Mouse (Mus musculus): ENCODE measurements at regions not wholly inside any gene's neighbourhood (a gene's known extent, or its start where the extent isn't known, plus 50 kb on each side); places are given as distances from the start of the nearest gene placed in this dataset.

DNA sequence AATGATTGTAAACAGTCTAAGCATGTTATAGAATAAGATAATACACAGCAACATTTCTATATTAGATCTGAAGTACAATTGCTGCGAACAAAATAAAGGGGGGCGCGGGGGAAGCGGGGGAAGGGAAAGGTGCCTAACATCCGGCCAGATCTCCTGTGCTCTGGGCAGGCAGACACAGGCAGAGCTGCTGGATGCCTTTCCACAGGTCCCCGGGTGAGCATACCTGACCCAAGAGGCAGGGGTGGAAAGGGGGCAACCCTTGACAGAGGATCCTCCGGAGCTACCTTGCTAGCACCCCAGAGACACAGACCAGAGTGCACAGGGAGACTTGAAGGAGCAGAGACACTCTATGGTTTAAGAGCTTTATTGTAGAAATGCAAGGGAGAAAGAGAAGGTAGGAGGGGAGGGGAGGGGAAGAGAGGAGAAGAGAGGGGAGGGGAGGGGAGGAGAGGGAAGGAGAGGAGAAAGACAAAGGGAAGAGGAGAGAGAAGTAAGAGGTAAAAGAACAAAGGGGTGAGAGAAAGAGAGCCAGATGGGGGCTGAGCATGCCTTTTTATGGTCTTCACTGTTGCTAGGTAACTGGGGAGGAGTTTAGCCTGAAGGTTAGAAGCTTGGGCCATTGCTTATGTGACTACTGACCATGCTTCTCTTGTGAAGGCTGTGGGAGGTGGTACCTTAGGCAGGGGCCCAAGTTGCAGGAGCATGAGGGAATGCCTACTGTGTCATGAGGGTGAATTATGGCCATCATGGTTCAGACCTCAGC lies 308.2 kb upstream of the Negr1 start:
- no peak for DNase-seq

DNA sequence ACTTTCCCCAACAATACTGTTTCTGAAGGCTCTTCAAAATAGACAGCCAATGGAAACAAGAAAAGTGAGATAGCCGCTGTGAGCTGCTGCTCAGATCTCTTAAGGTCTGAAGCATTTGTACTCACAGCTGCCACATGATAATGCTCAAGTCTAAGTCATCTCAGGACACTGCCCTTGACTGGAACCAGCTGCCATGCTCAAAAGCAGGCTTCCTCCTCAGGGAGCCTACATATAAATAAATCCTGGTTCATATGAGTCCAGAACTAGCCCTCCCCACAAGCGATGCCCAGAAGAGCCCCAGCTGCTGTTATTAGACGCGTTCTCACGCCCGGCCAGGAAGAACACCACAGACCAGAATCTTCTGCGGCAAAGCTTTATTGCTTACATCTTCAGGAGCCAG lies 304.9 kb upstream of the Negr1 start:
- no peak for DNase-seq

DNA sequence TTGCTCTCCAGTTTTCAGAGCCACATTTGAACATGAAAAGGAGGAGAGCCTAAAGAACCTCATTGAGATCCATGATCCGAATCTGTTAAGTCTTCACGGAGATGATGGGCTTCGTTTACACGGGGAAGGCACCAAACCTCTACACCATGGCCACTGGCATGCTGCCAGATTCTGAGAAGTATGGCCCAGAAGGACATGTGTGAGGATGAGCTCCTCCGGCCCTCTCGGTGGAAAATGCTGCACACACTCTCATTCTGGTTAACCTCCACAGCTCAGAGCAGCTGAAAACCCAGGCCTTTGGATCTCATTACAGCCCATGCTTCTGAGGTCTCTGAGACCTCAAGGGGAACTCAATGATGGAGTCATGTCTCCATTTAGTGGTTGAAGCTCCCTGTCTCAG lies 296.9 kb upstream of the Negr1 start:
- DNase-seq: no peak

DNA sequence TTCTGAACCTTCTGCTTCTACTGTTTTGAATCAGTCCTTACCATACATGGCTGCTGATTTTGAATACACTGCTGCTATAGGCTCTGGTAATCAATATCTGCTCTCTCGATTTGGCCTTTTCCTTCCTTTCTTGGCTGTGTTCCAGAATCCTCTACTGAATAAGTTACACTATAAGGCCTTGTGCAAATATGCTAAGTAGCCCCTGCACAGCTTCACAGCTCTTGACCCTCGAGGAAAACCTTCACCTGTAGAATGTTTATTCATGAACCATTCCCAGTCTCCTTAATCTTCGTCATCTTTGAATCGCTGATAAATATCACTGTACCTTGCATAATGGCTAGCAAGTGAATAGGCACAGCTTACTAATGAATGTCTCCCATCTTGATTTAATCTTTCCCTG lies 293.9 kb upstream of the Negr1 start:
- DNase-seq: no peak

DNA sequence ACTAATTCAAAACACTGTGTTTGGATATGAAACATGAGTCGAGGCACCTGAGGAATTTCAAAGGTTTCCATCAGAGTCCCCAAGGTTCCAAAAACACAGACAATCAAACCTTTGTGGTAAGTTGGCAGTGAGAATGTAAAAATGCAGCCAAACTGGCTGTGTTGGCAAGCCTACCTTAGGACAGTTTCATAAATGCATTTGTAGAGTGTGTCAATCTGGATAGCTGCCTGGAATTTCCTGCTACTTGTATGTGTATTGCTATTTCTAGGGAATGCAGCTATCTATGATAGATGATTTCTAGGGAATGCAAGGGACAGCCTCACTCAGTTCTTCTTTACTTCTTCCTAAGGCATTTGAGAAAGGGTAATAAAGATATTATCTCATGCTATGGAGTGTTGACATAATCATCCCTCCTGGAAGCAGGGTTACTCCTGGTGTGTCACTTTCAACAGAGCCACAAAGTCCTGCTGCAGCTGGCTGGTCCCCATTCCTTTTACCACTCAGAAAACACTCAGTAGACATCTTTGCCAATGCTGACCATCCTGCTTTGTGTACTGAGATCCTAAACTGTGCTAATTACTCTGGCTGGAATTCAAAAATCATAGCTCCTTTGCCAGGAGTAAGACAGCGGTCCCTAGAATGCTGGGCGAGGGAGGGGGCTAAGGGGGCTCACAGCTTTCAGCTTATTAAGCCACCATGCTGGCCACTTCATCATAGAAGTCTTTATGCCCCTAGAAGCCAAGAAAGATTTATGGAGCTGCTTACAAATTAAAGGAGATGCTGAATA lies 261.4 kb upstream of the Negr1 start:
- DNase-seq: peak; percentile 3

DNA sequence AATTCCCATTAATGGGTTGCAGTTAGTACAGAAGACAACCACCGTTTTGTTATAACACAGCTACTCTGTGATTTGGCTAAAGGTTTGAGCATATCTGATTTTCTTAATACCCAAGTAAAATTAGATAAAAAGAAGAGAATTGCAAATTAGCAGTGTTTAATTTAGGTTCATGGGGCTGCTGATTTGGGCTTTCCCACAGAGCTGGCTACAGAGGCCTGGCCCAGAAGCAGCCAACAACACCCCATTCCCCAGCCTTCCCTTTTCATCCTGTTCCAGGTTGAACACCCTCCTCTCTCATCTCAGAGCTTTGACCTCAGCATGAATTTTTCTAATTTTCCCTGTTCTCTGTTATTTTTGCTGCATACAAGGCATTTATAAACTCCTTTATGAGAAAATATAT lies 260.3 kb upstream of the Negr1 start:
- no peak for DNase-seq

DNA sequence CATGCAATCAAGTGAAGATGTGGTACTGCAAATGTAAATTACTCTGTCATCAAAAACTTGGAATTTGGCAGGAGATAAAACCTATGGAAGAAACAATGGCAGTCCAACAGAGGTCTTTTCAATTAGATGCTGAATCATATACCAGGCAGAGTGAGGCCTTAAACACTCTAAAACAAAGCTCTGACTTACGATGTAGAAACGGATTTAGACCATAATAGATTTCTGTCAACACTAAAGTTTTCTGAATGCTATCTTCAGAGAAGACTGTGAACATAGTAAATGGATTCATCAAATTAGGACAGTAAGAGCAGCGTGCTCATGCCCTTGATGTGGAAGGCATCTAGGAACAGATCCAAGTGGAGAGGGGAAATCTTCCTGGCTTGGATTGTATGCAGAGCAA lies 259.8 kb upstream of the Negr1 start:
- DNase-seq: no peak

DNA sequence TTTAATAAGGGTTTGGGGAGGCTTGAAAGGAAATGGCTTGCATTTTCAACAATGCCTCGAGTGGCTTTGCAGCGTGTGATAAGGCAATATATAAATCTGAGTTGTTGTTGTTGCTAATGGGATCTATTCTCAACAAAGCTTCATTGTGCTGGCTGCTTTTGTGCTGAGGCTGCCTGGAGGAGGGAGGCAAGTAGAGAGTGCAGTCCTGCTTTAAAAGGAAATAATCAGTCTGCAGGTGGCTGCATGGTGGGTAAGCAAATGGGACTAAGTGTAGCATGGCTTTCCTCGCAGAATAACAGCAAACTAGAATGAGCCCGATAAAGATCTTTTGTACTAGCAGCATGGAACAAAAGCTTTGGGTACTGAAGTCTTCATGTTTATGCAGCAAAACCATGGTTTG lies 257.4 kb upstream of the Negr1 start:
- no peak for DNase-seq

DNA sequence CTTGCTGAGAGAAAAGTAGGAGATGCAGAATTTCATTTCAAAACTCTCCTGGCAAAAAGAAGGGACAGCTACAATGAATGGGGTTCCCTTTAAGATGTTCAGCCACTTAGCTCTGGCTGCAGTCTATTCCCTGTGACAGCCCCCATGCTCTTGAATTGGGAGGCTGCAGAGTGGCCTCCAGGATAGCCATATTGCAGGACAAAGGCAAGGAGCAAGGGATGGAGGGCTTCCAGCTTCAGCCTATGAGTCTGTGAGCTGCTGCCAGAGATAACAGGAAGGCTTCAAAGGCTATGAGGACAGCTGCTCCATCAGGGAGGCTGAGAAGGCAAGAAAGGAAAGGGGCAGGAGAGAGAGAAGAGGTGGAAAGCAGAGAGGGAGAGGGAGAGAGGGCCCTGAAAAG lies 256.5 kb upstream of the Negr1 start:
- no peak for DNase-seq

DNA sequence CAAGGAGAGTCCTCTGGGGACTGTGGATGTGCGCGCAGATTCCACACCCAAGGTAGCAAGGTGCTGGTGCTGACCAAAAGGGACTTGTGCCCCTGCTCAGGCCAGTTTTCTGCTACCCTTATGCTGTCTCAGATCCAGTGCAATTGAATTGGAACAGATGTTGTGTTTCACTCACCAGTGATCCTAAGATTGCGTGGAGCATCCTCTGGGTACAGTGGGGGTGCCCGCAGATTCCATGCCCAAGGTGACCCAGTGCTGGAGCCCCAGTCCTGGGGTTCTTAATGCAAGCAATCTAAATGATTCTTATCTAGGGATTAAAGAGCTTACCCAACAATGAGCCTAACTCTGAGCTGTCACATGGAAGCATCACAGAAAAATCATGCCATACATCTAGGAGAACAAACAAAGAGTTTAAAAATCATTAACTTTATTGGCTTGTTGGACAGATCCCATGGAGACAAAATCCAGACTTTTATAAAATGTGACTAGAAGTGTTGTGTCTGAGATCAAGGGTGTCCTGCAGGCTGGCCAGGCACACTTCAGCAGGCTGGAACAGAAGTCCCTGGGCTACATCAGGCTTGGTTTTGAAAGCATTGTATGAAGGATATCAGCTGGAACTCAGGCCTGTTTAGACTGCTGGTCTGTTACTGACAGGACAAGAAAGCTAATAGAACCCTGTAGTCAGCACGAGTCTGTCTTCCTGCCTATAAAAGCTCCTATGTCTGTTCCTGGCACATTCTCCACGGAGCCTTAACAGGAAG lies 226.4 kb upstream of the Negr1 start:
- DNase-seq: no peak

DNA sequence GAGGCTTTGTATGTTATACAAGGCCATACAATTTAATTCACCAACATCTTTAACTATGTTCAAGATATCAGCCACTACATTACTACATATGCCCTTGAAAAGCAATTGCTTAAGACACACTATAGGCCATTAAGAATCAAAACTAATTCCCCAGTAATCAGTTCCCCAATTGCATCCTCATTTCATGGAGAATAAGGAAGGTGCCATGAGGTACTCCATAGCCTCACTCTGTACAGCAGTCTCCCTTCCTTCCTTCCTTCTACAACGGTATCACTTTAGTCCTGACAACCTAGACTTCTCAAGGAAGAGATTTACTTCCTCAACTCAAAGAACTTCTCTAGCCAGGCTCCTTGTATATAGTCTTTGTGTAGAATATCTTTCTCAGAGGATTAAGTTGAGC lies 220.1 kb upstream of the Negr1 start:
- DNase-seq: no peak

DNA sequence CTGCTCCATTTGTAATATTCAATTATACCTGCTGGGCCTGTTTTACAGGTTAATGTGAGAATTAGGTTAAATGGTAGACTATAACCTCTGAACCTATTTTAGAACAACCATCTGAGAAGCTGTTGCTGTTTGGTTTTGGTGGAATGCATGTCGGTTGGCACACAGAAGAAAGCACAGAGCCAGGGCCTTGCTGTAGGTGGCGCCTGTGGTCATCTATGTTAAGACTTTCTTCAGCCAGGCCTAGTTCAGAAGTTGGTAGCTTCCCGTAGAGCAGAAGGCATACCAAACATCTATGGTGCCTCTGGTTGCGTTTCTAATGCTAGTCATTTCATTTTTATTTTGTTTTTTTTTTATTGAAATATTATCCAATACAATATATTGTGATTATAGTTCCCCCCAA lies 209.9 kb upstream of the Negr1 start:
- DNase-seq: no peak

DNA sequence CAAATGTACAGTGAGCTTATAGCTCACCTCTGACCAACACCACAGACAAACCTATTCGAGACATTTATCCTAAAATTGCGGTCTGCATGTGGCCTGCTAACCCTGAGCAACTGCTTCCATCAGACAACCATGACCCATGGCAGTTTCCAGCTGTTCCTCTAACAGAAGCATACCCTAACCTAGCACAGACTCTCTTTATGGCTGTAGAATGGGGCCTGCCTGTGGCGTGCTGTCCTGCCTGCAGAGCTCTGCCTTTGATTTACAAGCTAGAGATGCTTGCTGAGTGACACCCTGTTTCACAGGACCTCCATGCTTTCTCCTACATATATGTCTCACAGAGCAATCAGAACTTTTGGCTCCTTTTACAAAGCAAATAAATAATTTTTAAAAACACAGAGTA lies 208.2 kb upstream of the Negr1 start:
- DNase-seq: no peak

DNA sequence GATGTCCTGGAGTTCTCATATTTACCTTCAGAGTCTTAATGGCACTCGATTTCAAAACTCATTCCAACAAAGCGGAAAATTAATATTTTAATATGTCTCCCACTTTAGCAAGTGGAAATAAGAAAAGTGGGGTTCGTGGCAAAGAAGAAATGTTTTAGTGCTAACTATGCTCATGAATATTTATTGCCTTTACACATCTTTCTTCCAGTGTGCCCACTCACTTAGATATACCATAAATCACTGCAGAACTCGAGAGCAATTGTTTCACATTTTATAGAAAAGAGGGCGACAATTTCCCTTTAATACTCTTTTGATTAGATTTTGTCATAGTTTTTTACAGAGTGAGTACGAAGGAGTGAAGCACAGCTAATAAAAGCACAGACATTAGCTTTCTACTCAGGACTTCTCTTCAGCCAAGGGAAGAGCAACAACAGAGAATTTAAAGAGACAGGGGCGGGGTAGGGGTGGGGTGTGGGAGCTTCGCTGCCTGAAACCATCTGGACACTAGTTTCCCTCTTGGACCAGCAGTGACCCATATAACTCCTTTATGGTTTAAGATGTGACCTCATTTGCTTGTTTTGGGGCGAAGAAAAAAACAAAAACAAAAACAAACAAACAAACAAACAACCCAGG lies 207.6 kb upstream of the Negr1 start:
- DNase-seq: no peak

DNA sequence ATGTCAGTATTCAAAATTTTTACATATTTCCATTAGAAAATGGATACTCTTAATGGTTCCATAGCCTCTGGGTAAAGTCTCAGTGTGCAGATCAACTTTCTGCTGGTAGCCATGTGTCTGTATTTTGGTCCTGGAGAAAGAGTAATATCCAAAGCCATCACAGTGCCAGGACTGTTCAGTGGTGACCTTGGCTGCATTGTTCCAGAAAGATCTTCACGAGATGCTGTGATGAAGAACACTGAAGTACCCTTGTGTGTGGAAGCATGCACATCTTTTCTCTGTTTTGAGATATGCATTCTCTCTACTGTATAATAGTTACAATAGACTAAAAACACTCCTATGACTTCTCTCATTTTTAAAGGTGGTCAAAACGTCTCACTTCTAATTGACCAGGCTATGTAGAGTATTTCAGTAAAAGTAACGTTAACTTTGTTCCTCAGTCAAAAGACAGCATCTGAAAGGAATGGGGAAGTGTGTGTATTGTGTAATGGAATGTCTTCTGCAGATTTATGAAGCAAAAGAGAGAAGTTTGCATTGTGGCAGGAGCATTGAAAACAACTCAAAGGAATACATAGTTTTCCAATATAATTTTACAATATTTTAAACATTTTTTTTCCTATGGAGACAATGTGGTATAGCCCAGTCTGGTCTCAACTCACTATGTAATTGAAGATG lies 192.8 kb upstream of the Negr1 start:
- DNase-seq: no peak

DNA sequence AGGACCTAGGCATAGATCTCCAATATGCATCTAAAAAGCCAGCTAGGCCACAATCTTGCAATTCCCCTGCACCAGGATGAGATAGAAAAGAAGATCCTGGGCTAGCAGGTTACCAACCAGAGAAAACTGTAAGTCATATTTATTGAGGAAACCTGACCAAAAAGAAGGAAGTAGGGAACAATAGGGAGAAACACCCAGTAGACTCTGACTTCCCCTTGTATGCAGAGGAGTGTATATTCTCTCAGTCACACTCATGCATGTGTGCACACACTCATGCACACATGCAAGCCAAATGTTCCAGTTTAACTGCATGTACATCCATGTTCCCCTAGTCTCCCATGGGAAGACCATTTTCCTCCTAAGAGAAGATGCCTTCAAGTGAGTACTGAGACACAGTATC lies 184.9 kb upstream of the Negr1 start:
- no peak for DNase-seq

DNA sequence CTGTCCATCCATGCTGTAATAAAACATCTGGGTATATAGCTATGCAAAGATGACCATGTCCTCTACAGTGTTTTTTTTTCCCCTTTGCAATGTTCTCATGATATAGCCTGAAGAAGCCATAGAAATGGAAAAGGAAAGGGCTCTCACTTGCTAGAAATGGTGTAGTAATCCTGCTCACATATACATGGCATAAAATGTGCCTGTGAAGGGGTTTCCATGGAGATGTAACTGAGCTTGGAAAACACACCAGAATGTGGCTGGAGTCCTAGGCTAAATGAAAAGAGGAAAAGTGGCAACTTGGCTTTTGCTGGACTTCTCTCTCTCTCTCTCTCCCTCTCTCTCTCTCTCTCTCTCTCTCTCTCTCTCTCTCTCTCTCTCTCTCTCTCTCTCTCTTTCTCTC lies 178.7 kb upstream of the Negr1 start:
- DNase-seq: no peak

DNA sequence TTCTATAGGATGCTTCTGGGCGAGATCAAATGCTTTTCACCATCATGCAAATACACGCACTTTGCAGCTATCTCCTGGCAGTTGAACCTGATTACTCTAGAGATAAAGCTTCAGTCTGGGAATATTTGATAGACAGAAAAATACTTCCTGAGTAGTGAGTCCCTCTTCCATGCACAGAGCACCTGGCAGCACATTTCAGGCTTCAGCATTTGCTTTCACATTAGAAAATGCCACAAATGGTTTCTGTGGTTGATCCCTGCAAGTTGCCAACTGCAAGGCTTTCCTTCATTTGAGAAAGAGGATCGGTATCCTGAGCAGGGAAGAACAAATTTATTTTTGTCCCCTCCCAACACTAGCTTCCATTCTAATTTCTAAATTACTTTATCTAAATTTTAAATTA lies 155.5 kb upstream of the Negr1 start:
- DNase-seq: no peak

DNA sequence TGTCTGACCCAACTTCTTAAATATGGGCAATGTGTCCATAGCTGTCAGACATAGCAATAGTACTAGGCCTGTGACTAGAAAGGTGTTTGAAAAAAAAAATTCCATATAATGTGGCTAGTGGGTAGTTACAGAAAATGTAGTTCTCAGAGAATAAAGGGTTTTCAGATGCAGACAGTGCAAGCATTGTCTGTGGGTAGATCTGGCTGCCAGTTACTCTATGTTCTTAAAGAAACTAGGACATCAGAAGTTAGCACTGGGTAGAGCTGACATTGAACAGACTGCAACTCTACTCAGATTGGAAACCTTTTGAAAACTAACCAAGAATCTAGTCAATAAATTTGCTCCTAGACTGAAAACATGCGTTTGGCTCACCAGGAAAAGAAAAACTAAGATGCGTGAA lies 154.5 kb upstream of the Negr1 start:
- DNase-seq: no peak

DNA sequence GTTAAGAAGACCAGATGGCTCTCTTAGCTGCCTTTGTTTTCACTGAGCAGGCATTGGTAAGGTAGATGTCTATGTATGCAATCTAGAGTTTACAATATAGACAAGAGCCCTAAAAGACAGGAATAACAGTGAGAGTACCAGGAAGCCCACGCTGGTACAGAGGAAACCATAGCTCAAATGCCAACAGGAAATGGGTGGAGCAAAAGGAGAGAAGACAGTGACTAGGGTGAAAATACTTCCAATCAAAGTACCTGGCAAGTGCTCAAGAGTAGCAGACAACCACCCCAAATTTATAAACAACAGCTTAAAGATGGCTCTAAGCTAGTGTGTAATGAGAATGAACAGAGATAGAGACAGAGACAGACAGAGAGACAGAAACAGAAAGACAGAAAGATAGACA lies 151.5 kb upstream of the Negr1 start:
- DNase-seq: no peak

DNA sequence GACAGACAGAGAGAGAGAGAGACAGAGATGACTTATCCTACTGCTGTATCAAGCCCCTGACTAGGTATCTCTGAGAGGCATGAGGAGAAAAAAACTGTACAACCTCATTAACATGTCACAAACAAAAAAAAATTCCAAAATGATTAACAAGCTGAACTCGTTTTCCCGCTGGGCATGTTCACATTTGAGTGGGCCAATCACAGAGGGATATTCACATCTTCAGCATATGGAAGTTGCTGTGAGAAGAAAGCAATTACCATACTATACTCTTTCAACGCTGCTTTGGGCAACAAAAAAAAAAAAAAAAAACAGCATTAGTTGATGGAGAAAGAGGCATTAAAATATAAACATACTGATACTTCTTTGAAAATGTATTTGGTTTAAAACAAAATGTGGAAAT lies 148.8 kb upstream of the Negr1 start:
- no peak for DNase-seq
